15 mouse cellular contexts compared by ENCODE assay signal in the genomic region with DNA sequence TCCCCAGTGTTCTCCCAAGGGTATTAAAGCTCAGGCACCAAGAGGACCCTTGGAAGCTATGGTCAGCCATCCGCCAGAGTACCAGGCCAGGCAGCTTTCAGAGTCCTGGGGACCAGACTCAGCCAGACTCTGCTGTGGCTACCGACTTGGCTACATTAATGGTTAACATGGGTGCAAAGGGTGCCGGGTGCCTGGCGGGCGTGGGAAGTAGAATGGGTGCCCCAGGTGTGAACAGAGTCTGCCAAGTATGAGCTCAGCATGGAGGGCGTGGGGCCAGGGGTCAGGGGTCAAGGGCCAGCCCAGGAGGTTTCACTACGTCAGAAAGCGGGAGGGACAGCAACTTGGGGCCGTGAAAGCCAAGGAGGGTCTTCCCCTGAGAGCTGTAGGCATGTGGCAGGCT. TPM values are rescaled to one million over a fixed set of nuclear protein-coding genes. Genes with fewer than 3 reads are reported as not detected.
DNase-seq lines count a peak whose midpoint lies in the region; ATAC-seq and TF ChIP-seq lines count a peak whose summit lies in the region.
"Had no signal": no experiment of that assay in that cellular context is flagged by ENCODE, and none has a peak within 500 bp of the region (broad histone marks: within the 10 kb centered on the region; RNA-seq: fewer than 3 reads in every experiment).

No protein-coding gene starts in this region.

- peak overlapping the region; percentile 57; the same call in 1 of the 2 replicates for H3K27ac ChIP-seq in kidney, postnatal 0 days
- H3K27ac ChIP-seq in liver, embryonic 14.5 days: no peak overlapping the region
- H3K27ac ChIP-seq in hindbrain, embryonic 11.5 days (ENCODE audit: low read depth, low read length): no peak overlapping the region
- H3K27ac ChIP-seq: embryonic facial prominence, embryonic 10.5 days; limb, embryonic 12.5 days had no signal

- TF ChIP-seq POLR2A in lung, adult 2 months (IDR thresholded peaks at IDR 0.05; ENCODE audit: borderline replicate concordance, extremely low read depth, low read depth, low read length): no peak

- intact Hi-C loops in left cerebral cortex, postnatal 14 days (cut with DNase I): no loop called here

- ATAC-seq in kidney, postnatal 0 days (replicated peaks; ENCODE audit: low FRiP score, low read depth): peak; percentile 82
- ATAC-seq in liver, embryonic 14.5 days (ENCODE audit: insufficient read depth): peak; percentile 53; the same call in 1 of the 2 replicates
- ATAC-seq in hindbrain, embryonic 11.5 days (ENCODE audit: low FRiP score): no peak

- no peaks in the 10 kb centered on the region; the same call in 1 of the 2 replicates for H3K4me1 ChIP-seq in lung, adult 2 months (ENCODE audit: control insufficient read depth, insufficient read depth, low read length)
- H3K4me1 ChIP-seq in kidney, postnatal 0 days (replicated peaks; ENCODE audit: insufficient read depth, low read length): peaks cover 23% of the 10 kb centered on the region; the same call in 1 of the 2 replicates
- H3K4me1 ChIP-seq in liver, embryonic 14.5 days (replicated peaks; ENCODE audit: control insufficient read depth in 2 of 2, insufficient read depth in 2 of 2, low read length in 1 of 2): peaks cover 0 to 4% of the 10 kb centered on the region in 2 experiments; a peak in 2 of 4 replicates
- H3K4me1 ChIP-seq in hindbrain, embryonic 11.5 days (replicated peaks; ENCODE audit: control insufficient read depth, insufficient read depth, low read length): no peaks in the 10 kb centered on the region; the same call in 1 of the 2 replicates

- no peak overlapping the region for H3K4me2 ChIP-seq in kidney, postnatal 0 days (ENCODE audit: low read length)
- no peak overlapping the region for H3K4me2 ChIP-seq in liver, embryonic 14.5 days (ENCODE audit: low read depth)
- H3K4me2 ChIP-seq in hindbrain, embryonic 11.5 days (replicated peaks; ENCODE audit: low read depth, low read length): no peak overlapping the region
- H3K4me2 ChIP-seq: limb, embryonic 12.5 days had no signal

- H3K9ac ChIP-seq in kidney, postnatal 0 days (ENCODE audit: low read depth, low read length): no peak overlapping the region
- no peak overlapping the region for H3K9ac ChIP-seq in liver, embryonic 14.5 days (replicated peaks)
- no peak overlapping the region for H3K9ac ChIP-seq in hindbrain, embryonic 11.5 days (ENCODE audit: low read depth, low read length)
- H3K9ac ChIP-seq: limb, embryonic 12.5 days had no signal

- H3K36me3 ChIP-seq in kidney, postnatal 0 days (ENCODE audit: insufficient read depth, low read length): peaks cover 29% of the 10 kb centered on the region
- H3K36me3 ChIP-seq in liver, embryonic 14.5 days (replicated peaks; ENCODE audit: control insufficient read depth, insufficient read depth, low read depth): no peaks in the 10 kb centered on the region
- H3K36me3 ChIP-seq in hindbrain, embryonic 11.5 days (ENCODE audit: control insufficient read depth, insufficient read depth, low read length): no peaks in the 10 kb centered on the region

- TF ChIP-seq CTCF in lung, adult 2 months (IDR thresholded peaks at IDR 0.05; ENCODE audit: insufficient read depth, low read length): no peak
- TF ChIP-seq CTCF in kidney, postnatal 0 days (IDR thresholded peaks at IDR 0.05; ENCODE audit: low read depth): no peak
- no peak for TF ChIP-seq CTCF in liver, embryonic 14.5 days (IDR thresholded peaks at IDR 0.05; ENCODE audit: low read depth)

- no peaks in the 10 kb centered on the region for H3K27me3 ChIP-seq in kidney, postnatal 0 days (ENCODE audit: insufficient read depth, low read length)
- H3K27me3 ChIP-seq in liver, embryonic 14.5 days (ENCODE audit: control insufficient read depth, insufficient read depth, low read length): no peaks in the 10 kb centered on the region
- no peaks in the 10 kb centered on the region for H3K27me3 ChIP-seq in hindbrain, embryonic 11.5 days (ENCODE audit: control insufficient read depth, insufficient read depth, low read length)
- H3K27me3 ChIP-seq: limb, embryonic 12.5 days had no signal

- no peak overlapping the region for H3K4me3 ChIP-seq in lung, adult 2 months (replicated peaks; ENCODE audit: extremely low read depth, low read depth, low read length)
- H3K4me3 ChIP-seq in kidney, postnatal 0 days (replicated peaks; ENCODE audit: low read depth, low read length): no peak overlapping the region
- no peak overlapping the region for H3K4me3 ChIP-seq in liver, embryonic 14.5 days (ENCODE audit: insufficient read depth in 1 of 2, low read depth in 2 of 2, low read length in 2 of 2)
- H3K4me3 ChIP-seq in hindbrain, embryonic 11.5 days (ENCODE audit: low read depth, low read length): no peak overlapping the region
- H3K4me3 ChIP-seq: embryonic facial prominence, embryonic 10.5 days; limb, embryonic 12.5 days had no signal

- no peaks in the 10 kb centered on the region for H3K9me3 ChIP-seq in kidney, postnatal 0 days (replicated peaks; ENCODE audit: low read length)
- no peaks in the 10 kb centered on the region for H3K9me3 ChIP-seq in liver, embryonic 14.5 days (ENCODE audit: control insufficient read depth, low read length)
- H3K9me3 ChIP-seq in hindbrain, embryonic 11.5 days (ENCODE audit: control insufficient read depth, low read length): no peaks in the 10 kb centered on the region
- H3K9me3 ChIP-seq: embryonic facial prominence, embryonic 10.5 days; limb, embryonic 12.5 days had no signal

- WGBS in lung, adult 2 months: 63% methylated on average over 9 of the region's 9 CpGs
- 70% methylated on average over 9 of the region's 9 CpGs for WGBS in kidney, postnatal 0 days
- 59% methylated on average over 9 of the region's 9 CpGs for WGBS in liver, embryonic 14.5 days (ENCODE audit: insufficient replicate concordance)
- WGBS in hindbrain, embryonic 11.5 days: 83% methylated on average over 9 of the region's 9 CpGs

- DNase-seq in lung, postnatal 36 days: peak; percentile 32
- DNase-seq in lung, adult 2 months: no peak
- DNase-seq in kidney, postnatal 0 days (ENCODE audit: low spot score): peak; percentile 18
- no peak for DNase-seq in liver, embryonic 14.5 days (ENCODE audit: low read depth in 3 of 3, low spot score in 3 of 3)
- DNase-seq in left cerebral cortex, postnatal 14 days (ENCODE audit: low spot score in 2 of 2): no peak
- DNase-seq in hindbrain, embryonic 11.5 days (ENCODE audit: low spot score): no peak
- no peak for DNase-seq in frontal cortex, adult 2 months (ENCODE audit: extremely low spot score in 1 of 2, low spot score in 1 of 2)
- DNase-seq: adrenal gland, postnatal 36 days; cerebellum, postnatal 25 days; heart, postnatal 36 days; right cerebral cortex, postnatal 4 days; thymus, postnatal 4 days had no signal

- TF ChIP-seq EP300 in liver, embryonic 14.5 days (IDR thresholded peaks at IDR 0.05; ENCODE audit: low read depth): no peak

RNA-seq across cellular contexts. Expression of gene Pdgfa, which starts 16.6 kb away (rescaled TPM):
- 91.5 and 105 TPM in 2 replicates for polyA plus RNA-seq in lung, adult 2 months (2012; rRNA removed)
- polyA plus RNA-seq in kidney, postnatal 0 days (2015; fragmentation: Nextera tagmentation; extraction: Ambion mirVana): 75.2 and 77.7 TPM in 2 replicates
- 0.37 and 0.39 TPM in 2 replicates for polyA plus RNA-seq in liver, embryonic 14.5 days (2012; rRNA removed)
- 1.2 and 1.5 TPM in 2 replicates for polyA plus RNA-seq in liver, embryonic 14.5 days (2014; fragmentation: Nextera tagmentation; extraction: Ambion mirVana)
- total RNA-seq in left cerebral cortex, postnatal 14 days (2021): 10 to 100 TPM; 52.1 to 57.9 TPM
- polyA plus RNA-seq in hindbrain, embryonic 11.5 days (2014; fragmentation: Nextera tagmentation; extraction: Ambion mirVana): 10.9 and 12.4 TPM in 2 replicates
- polyA plus RNA-seq in frontal cortex, adult 2 months (2012; rRNA removed): 34.6 and 43.0 TPM in 2 replicates
- total RNA-seq: MEL had no signal

Comparison
In these comparisons a context has a peak if more than half of its experiments do, and no peak if none do; other contexts are left out.
1. DNase-seq: peak in lung, postnatal 36 days (single experiment) and kidney, postnatal 0 days (single experiment); none in lung, adult 2 months (single experiment), liver, embryonic 14.5 days (0 of 3), left cerebral cortex, postnatal 14 days (0 of 2), hindbrain, embryonic 11.5 days (single experiment) and frontal cortex, adult 2 months (0 of 2).